Mouse (Mus musculus) mesoderm, embryonic 11.5 days (tissue): ENCODE data around the gene Hspb7.
A peak's percentile ranks its signal among the peaks of the same experiment; 100 is the strongest.

Experiments used
- DNase-seq: peaks from one replicate; pipeline ENCODE4 v3.0.0-alpha.2; 2012; ENCODE audit warnings: low read depth, low spot score

Gene Hspb7

GRCm38 (mm10) chr4:141420192-141420829, at the start of gene Hspb7:
TSS of gene Hspb7 (plus strand) at chr4:141420779.
- DNase-seq, result no peak

- DNase-seq, result no peak
These were observed 48.2 kb upstream of the Hspb7 start for GRCm38 (mm10) chr4:141372426-141372825.

- DNase-seq, result no peak
These were observed 40.9 kb upstream of the Hspb7 start for GRCm38 (mm10) chr4:141379674-141380073.

- no peak for DNase-seq
These were observed 38.2 kb upstream of the Hspb7 start for GRCm38 (mm10) chr4:141382406-141382805.

- peak; percentile 80 for DNase-seq
These were observed 35.3 kb upstream of the Hspb7 start for GRCm38 (mm10) chr4:141385275-141385674.

GRCm38 (mm10) chr4:141386150-141386549, 34.4 kb upstream of the Hspb7 start:
- DNase-seq, result no peak

GRCm38 (mm10) chr4:141387093-141387784, 33.3 kb upstream of the Hspb7 start:
- DNase-seq, result peak; percentile 83

- no peak for DNase-seq
These were observed 32.6 kb upstream of the Hspb7 start for GRCm38 (mm10) chr4:141387933-141388332.

GRCm38 (mm10) chr4:141389366-141390150, 31.0 kb upstream of the Hspb7 start:
- no peak for DNase-seq

GRCm38 (mm10) chr4:141391293-141391692, 29.3 kb upstream of the Hspb7 start:
- DNase-seq, result no peak

GRCm38 (mm10) chr4:141394751-141395150, 25.8 kb upstream of the Hspb7 start:
- DNase-seq, result no peak

- no peak for DNase-seq
These were observed 22.7 kb upstream of the Hspb7 start for GRCm38 (mm10) chr4:141397861-141398260.

GRCm38 (mm10) chr4:141398545-141398944, 22.0 kb upstream of the Hspb7 start, which contains the start of gene Clcnka:
TSS of gene Clcnka (minus strand) at chr4:141398724.
- DNase-seq, result no peak

- no peak for DNase-seq
These were observed 20.4 kb upstream of the Hspb7 start for GRCm38 (mm10) chr4:141400171-141400570.

GRCm38 (mm10) chr4:141404518-141405313, 15.9 kb upstream of the Hspb7 start:
- peak; percentile 82 for DNase-seq

GRCm38 (mm10) chr4:141405314-141405622, 15.3 kb upstream of the Hspb7 start:
- DNase-seq, result no peak

- peak; percentile 43 for DNase-seq
These were observed 13.9 kb upstream of the Hspb7 start for GRCm38 (mm10) chr4:141406516-141407299.

GRCm38 (mm10) chr4:141408577-141408976, 12.0 kb upstream of the Hspb7 start:
- no peak for DNase-seq

- DNase-seq, result no peak
These were observed 9.1 kb upstream of the Hspb7 start for GRCm38 (mm10) chr4:141411430-141411992.

- DNase-seq, result no peak
These were observed 4.7 kb upstream of the Hspb7 start, which contains the start of gene Clcnkb for GRCm38 (mm10) chr4:141415924-141416323. TSS of gene Clcnkb (minus strand) at chr4:141416014.
